Mouse (Mus musculus) midbrain, embryonic 12.5 days (tissue): Measurements from ENCODE around the gene Smg1. TPM values are rescaled to one million over a fixed set of nuclear protein-coding genes. Genes with fewer than 3 reads are reported as not detected.
"Not testable (repeated sequence)": the region's sequence is repeated elsewhere in the genome, so short reads cannot be mapped to it uniquely, and the experiment has no call there.

Source experiments
- ATAC-seq: fragments of 200-750 bp; cut with Nextera tagmentation; 2 replicates; pipeline ENCODE4 v1.8.0; 2017; ENCODE audit warnings: low read depth, moderate TSS enrichment, moderate library complexity; ENCODE audit not compliant: low FRiP score
- H3K27ac ChIP-seq: fragments of 300-500 bp; sonication (generic); replicated peaks from 2 replicates; pipeline ENCODE4 v1.5.1; 2016; ENCODE audit warnings: mild to moderate bottlenecking
- H3K27me3 ChIP-seq: fragments of 300-500 bp; sonication (generic); 2 replicates; pipeline ENCODE4 v1.6.1; 2016; ENCODE audit warnings: mild to moderate bottlenecking
- H3K36me3 ChIP-seq: fragments of 300-500 bp; sonication (generic); 2 replicates; pipeline ENCODE4 v1.6.1; 2016
- H3K4me1 ChIP-seq: fragments of 300-500 bp; sonication (generic); 2 replicates; pipeline ENCODE4 v1.6.1; 2016
- H3K4me2 ChIP-seq: fragments of 300-500 bp; sonication (generic); replicated peaks from 2 replicates; pipeline ENCODE4 v1.6.1; 2016; ENCODE audit warnings: mild to moderate bottlenecking, moderate library complexity
- H3K4me3 ChIP-seq: fragments of 300-500 bp; sonication (generic); 2 replicates; pipeline ENCODE4 v1.5.1; 2016; ENCODE audit warnings: mild to moderate bottlenecking
- H3K9ac ChIP-seq: fragments of 300-500 bp; sonication (generic); replicated peaks from 2 replicates; pipeline ENCODE4 v1.6.1; 2016; ENCODE audit warnings: mild to moderate bottlenecking, moderate library complexity
- H3K9me3 ChIP-seq: fragments of 300-500 bp; sonication (generic); 2 replicates; pipeline ENCODE4 v1.6.1; 2016; ENCODE audit warnings: mild to moderate bottlenecking
- WGBS: fragments of 180-500 bp; shearing (Covaris S2); methylation state at CpG from one replicate; pipeline ENCODE4 v1.1.7; 2016; 5-methylcytosine and 5-hydroxymethylcytosine counted together
- polyA plus RNA-seq: library from polyadenylated mRNA; unstranded; fragments of >200 nt; fragmentation: Nextera tagmentation; extraction: Ambion mirVana; gene quantifications from 2 replicates; pipeline ENCODE4 v1.2.1, GENCODE M21; 2016

Gene Smg1
- polyA plus RNA-seq, 1 experiment from 2014 or later = 25.1 TPM

DNA sequence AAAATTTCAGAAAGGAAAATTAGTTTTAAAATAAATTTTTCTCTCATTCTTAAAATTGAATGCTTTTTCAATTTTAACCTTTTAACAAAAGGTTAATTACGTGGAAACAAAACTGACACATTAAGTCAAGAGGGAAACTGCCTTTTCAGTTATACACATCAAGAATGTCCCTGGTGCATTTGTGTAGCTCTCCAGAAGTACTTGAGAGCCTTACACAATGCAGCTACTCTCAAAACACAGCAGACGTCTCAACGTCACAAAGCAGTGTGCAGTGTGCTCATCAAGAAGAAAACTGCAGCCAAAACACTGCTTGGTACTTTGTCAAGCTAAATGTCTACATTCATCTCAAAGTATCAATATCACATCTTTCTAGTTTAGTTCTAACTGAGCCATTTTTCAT lies 63.7 kb downstream of the Smg1 start:
- H3K4me3 ChIP-seq = no peak overlapping the region
- WGBS = 73% methylated on average over 3 of the region's 3 CpGs
- no peak overlapping the region for H3K27ac ChIP-seq
- no peaks in the 10 kb centered on the region for H3K27me3 ChIP-seq
- no peaks in the 10 kb centered on the region for H3K4me1 ChIP-seq
- no peak overlapping the region for H3K9ac ChIP-seq
- ATAC-seq = no peak
- H3K4me2 ChIP-seq = no peak overlapping the region
- no peaks in the 10 kb centered on the region for H3K9me3 ChIP-seq
- peaks cover 57% of the 10 kb centered on the region for H3K36me3 ChIP-seq

DNA sequence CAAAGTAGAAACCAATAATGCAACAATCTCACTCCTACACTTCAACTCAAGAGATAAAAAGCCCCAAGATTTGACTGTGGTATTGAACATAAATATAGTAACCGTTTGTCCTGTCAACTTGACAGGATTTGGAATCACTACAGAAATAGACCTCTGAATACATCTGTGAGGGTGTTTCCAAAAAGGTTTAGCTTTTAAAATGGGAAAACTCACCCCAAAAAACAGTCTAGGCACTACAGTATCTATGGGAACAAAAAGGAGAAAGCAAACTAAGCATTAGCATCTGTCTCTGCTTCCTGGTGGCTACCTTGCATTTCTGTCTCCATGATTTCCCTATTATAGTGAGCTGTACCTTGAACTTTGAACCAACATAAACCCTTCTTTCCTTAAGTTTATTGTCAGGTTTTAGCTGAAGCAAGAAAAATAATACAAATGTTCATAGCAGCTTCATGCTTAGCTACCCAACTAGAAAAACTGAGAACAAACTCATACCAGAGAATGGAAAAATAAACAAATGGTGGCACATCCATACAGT lies 67.6 kb downstream of the Smg1 start:
- Histone ChIP-seq H3K4me2 (no peak overlapping the region), H3K27me3 (no peaks in the 10 kb centered on the region), H3K27ac (no peak overlapping the region), H3K4me3 (no peak overlapping the region), H3K4me1 (no peaks in the 10 kb centered on the region), H3K9me3 (no peaks in the 10 kb centered on the region), H3K9ac (no peak overlapping the region), H3K36me3 (peaks cover 61% of the 10 kb centered on the region)
- WGBS = 94% methylated on average over 1 of the region's 1 CpGs
- no peak for ATAC-seq

DNA sequence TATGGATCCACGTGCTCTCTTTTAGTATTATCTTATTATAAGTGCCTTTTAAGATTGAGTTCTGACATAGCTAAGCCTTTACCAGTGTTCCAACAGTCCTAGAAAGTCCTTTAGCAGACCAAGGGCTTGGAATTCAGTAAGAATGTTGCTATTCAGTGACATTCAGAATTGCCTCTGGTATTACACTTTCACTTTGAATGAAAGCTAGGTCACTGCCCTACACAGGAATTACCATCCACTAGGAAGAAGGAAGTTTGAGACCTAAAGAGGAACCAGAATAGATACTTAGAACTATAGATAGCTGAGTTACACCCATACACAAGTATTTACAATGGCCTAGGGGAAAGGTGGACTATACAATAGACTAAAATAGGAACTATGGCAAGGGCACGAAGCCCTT lies 73.3 kb downstream of the Smg1 start:
- not testable (repeated sequence) for H3K4me3 ChIP-seq, H3K9ac ChIP-seq, ATAC-seq, H3K9me3 ChIP-seq, H3K4me1 ChIP-seq, H3K27me3 ChIP-seq, H3K4me2 ChIP-seq, H3K27ac ChIP-seq
- H3K36me3 ChIP-seq = peaks cover 78% of the 10 kb centered on the region
- 81% methylated on average over 2 of the region's 2 CpGs for WGBS

DNA sequence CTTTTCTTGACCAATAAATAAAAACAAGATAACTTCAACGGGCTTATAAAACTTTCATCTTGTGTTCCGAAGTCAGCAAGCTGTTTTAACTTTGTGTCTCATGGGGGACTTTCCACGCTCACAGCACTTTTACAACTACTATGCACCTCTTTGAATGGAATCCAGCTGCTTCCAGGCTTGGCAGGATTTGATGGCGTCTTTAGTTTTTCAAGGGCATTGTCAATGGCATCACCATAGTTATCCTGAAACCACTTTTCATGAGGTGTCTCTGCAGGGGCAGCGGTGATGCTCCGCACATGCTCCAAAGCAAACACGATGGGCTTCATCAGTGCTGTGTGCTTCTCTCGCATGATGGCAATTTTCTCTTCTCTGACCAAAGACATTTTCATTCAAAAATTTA lies 80.5 kb downstream of the Smg1 start:
- H3K36me3 ChIP-seq = peaks cover 46% of the 10 kb centered on the region
- no peaks in the 10 kb centered on the region for H3K9me3 ChIP-seq
- no peak overlapping the region for H3K9ac ChIP-seq
- H3K4me1 ChIP-seq = no peaks in the 10 kb centered on the region
- no peak for ATAC-seq
- H3K4me3 ChIP-seq = no peak overlapping the region
- H3K27ac ChIP-seq = no peak overlapping the region
- H3K4me2 ChIP-seq = no peak overlapping the region
- WGBS = 95% methylated on average over 8 of the region's 8 CpGs
- no peaks in the 10 kb centered on the region for H3K27me3 ChIP-seq

DNA sequence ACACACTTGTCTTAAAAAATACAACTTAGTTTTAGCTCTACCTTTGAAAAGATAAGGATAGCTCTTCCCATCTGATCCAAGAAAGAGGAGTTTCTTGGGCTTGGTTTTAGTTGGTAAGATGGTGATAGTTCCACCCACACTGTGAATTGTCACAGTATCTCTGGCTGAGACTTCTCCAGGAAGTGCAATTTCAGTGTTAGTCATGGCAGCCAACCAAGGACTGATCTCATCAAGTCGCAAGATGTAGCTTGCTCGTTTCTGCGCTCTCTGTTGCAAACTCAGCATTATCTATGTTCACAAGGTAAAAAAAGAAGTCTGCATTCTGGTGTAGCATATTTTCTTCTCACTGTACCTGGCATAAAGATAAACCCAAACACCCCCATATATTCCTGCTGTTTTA lies 83.3 kb downstream of the Smg1 start:
- Histone ChIP-seq H3K4me2 (no peak overlapping the region), H3K4me3 (no peak overlapping the region), H3K9me3 (no peaks in the 10 kb centered on the region), H3K4me1 (no peaks in the 10 kb centered on the region), H3K36me3 (peaks cover 48% of the 10 kb centered on the region), H3K27ac (no peak overlapping the region), H3K27me3 (no peaks in the 10 kb centered on the region), H3K9ac (no peak overlapping the region)
- 97% methylated on average over 3 of the region's 3 CpGs for WGBS
- no peak for ATAC-seq

DNA sequence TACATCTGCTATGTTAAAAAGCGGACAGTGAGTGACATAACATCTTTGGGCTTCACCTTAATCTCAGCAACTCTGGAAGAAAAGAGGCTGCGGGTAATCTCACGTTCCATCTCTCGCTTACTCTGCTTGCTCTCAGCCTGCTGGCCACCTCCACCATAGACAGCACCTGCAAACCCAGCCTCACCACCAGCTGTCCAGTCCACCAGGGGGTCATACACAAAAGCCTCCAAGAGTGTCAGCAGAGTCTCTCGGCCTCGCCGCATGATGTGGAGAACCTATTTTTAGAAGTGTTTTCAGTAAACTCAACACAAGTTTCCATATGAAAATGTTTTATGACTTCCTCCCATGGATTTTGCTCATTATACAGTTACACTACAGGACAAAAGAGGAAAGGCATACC lies 87.0 kb downstream of the Smg1 start:
- Histone ChIP-seq H3K27ac (no peak overlapping the region), H3K4me2 (no peak overlapping the region), H3K9me3 (no peaks in the 10 kb centered on the region), H3K36me3 (peaks cover 74% of the 10 kb centered on the region), H3K9ac (no peak overlapping the region), H3K27me3 (no peaks in the 10 kb centered on the region), H3K4me1 (no peaks in the 10 kb centered on the region), H3K4me3 (no peak overlapping the region)
- ATAC-seq = no peak
- WGBS = 96% methylated on average over 7 of the region's 7 CpGs

DNA sequence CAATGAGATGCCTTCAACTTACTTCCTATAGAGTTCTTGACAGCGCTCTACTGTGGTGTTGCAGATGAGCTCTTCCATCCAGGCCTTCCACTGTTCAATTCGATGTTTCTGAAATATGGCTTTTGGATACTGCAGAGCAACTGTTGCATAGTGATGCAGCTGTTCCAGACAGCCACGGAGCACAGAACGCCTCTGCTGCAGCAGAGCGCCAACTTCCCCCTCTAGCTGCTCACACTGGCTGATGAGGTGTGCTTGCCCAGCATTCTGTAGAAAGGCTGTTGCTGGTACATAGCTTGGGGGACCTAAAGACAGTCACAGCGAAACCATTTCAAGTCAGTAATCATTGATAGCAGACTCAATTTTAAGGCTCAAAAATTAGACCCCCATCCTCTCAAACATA lies 89.3 kb downstream of the Smg1 start:
- Histone ChIP-seq H3K36me3 (peaks cover 73% of the 10 kb centered on the region), H3K4me3 (no peak overlapping the region), H3K4me2 (no peak overlapping the region), H3K27ac (no peak overlapping the region), H3K4me1 (no peaks in the 10 kb centered on the region), H3K27me3 (no peaks in the 10 kb centered on the region), H3K9me3 (no peaks in the 10 kb centered on the region), H3K9ac (no peak overlapping the region)
- no peak for ATAC-seq
- WGBS = 95% methylated on average over 6 of the region's 6 CpGs

DNA sequence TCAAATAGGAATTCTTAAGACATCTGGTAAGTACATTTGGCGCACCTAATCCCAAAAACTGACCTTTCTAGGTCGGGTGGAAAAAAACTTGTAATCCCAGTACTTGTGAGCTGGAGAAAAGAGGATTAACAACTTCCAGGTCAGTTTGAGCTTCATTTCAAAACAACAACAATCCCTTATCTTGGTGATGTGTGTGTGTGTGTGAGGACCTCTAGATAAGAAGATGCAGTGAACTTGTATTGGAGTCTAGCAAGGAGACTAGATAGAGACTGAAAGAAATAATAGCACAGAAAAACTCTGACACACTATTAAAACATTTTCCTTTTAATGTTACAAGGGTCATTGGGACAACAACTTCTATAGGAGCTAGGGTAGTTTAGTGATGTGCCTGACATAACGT lies 99.9 kb downstream of the Smg1 start:
- 75% methylated on average over 3 of the region's 3 CpGs for WGBS
- no peak overlapping the region for H3K27ac ChIP-seq
- no peak overlapping the region for H3K4me3 ChIP-seq
- no peak overlapping the region for H3K9ac ChIP-seq
- H3K27me3 ChIP-seq = no peaks in the 10 kb centered on the region
- H3K4me2 ChIP-seq = no peak overlapping the region
- no peaks in the 10 kb centered on the region for H3K9me3 ChIP-seq
- ATAC-seq = no peak
- H3K4me1 ChIP-seq = no peaks in the 10 kb centered on the region
- peaks cover 67% of the 10 kb centered on the region for H3K36me3 ChIP-seq

DNA sequence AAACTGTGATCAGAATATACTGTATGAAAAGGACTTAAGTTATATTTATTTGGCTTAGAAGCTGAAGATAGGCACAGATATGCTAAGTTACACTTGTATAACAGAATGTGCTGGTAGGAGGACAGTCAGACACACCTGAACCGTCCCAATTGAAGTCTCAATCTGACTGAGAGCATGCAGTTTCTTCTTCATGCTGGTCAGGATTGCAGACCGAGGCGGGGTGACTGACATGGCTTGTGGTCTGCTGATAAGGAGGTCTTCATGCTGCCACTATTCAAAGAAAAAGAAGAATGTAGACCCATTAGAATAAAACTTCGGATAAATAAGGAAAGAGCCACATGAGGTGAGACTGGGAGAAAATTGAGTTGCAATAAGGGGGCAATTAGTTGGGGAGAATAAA lies 100.3 kb downstream of the Smg1 start:
- no peaks in the 10 kb centered on the region for H3K9me3 ChIP-seq
- no peaks in the 10 kb centered on the region for H3K4me1 ChIP-seq
- H3K9ac ChIP-seq = no peak overlapping the region
- WGBS = 93% methylated on average over 4 of the region's 4 CpGs
- no peak for ATAC-seq
- peaks cover 62% of the 10 kb centered on the region for H3K36me3 ChIP-seq
- H3K27me3 ChIP-seq = no peaks in the 10 kb centered on the region
- no peak overlapping the region for H3K4me2 ChIP-seq
- H3K27ac ChIP-seq = no peak overlapping the region
- H3K4me3 ChIP-seq = no peak overlapping the region

DNA sequence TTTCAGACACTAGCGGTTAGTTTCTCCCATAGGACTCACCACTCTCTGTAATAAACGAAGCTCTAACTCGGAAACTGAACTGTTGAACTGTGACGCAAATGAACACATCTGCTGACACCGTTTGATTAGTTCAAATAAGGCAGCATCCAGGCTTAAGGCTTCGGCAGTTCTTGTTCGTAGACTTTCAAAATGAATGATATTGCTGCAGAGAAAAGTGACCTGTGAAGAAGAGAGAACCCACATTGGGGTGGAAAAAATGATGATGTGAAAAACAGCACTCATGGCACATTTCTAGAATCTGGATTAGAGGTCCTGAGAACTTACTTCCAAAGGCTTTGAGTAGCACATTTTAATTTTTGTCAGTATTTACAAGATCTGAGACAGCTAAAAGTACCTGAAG lies 102.2 kb downstream of the Smg1 start:
- WGBS = 92% methylated on average over 7 of the region's 7 CpGs
- Histone ChIP-seq H3K4me1 (no peaks in the 10 kb centered on the region), H3K36me3 (peaks cover 72% of the 10 kb centered on the region)

DNA sequence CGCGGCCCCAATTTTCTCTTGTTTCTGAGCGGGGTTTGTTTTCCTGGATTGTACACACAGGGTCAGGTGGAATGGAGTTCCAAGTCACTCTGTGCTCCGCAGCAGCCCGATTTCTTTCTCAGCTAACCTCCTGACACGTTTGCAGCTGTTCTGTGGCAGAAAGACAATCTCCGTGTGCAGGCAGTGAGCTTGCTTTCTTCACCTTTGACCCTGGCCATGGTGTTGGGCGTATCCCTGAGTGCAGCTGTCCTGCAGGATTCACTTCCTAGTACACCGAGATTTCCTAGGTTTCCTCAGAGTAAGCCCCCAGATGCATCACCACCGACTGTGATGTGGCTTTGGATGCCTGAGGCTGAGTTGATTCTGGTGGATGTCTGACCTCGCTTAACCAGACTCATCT lies 108.3 kb downstream of the Smg1 start:
- Histone ChIP-seq H3K4me2 (no peak overlapping the region), H3K36me3 (peaks cover 47% of the 10 kb centered on the region), H3K27ac (no peak overlapping the region), H3K27me3 (no peaks in the 10 kb centered on the region), H3K9me3 (no peaks in the 10 kb centered on the region), H3K4me1 (peaks cover 2% of the 10 kb centered on the region; the same call in 1 of the 2 replicates), H3K9ac (no peak overlapping the region), H3K4me3 (no peak overlapping the region)
- 79% methylated on average over 11 of the region's 11 CpGs for WGBS
- ATAC-seq = no peak

More for the DNA sequence above, 102.2 kb downstream of the Smg1 start:
- Histone ChIP-seq H3K9me3 (no peaks in the 10 kb centered on the region), H3K4me2 (no peak overlapping the region), H3K4me3 (no peak overlapping the region), H3K9ac (no peak overlapping the region), H3K27ac (no peak overlapping the region), H3K27me3 (no peaks in the 10 kb centered on the region)
- no peak for ATAC-seq

DNA sequence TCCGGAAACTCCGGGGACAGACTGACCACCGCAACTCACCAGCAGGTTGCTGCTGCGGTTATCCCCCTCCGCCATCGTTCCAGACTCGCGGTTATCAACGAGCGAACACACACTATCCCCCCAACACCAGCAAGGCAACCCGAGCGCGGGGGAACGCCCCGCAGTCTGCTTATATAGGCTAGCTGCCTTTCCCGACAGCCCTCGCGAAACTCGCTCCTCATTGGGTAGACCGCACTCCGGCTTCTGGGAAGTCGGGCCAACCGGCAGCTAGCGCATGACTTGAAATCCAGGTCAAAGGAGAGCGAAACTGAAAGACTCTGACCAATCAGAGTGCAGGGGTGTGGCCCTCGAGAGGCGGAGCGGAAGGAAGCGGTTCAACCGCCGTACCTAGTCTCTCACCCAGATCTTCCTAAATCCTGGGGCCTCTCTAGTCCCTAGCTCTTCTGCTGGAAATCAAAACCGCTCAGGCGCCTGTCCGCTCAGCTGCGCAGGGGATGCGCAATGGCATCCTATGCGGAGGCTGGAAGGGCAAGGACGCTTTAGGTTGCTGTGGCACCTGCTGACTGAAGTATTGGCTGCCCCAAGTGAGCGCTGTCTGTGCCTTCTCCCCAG lies 113.9 kb downstream of the Smg1 start, which contains the start of gene Arl6ip1:
Gene Arl6ip1 (minus strand): TSS at position 233 of the 612 bp plus-strand sequence.
- Histone ChIP-seq H3K9ac (peak within 1 kb of the TSS; percentile 82), H3K4me3 (peak within 1 kb of the TSS; percentile 86), H3K4me1 (peaks cover 27% of the 10 kb centered on the region), H3K4me2 (peak within 1 kb of the TSS; percentile 76), H3K36me3 (peaks cover 14% of the 10 kb centered on the region), H3K9me3 (no peaks in the 10 kb centered on the region), H3K27me3 (no peaks in the 10 kb centered on the region), H3K27ac (peak within 1 kb of the TSS; percentile 90)
- WGBS = 2% methylated on average over 39 of the region's 39 CpGs
- peak; percentile 98 for ATAC-seq

DNA sequence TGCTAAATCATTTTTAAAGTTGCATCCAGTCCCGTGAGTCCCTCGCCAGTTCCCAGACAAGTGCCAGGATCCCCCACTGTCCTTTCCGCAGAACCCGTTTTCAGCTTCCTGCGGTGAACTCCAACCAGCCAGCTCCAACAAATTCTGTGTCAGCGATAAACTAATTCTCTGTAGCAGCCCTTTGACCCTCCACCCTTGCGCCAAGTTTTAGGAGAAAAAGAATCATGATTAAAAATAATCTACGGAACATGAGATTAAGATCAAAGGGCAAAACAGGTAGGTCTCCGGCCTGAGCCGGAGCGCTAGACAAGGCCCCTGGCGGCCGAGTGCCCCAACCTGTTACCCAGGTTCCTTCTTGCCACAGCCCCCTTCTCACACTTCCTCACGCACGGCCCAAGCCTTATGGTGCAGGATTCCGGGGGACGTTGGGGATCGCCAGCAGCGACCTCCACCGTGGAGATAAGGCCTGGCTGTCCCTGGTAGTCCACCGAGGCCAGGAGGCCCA lies 114.5 kb downstream of the Smg1 start:
- H3K27ac ChIP-seq = peak overlapping the region; percentile 90
- peak overlapping the region; percentile 76 for H3K4me2 ChIP-seq
- no peaks in the 10 kb centered on the region for H3K27me3 ChIP-seq
- H3K4me1 ChIP-seq = peaks cover 27% of the 10 kb centered on the region
- peak; percentile 71 for ATAC-seq
- WGBS = 0% methylated on average over 21 of the region's 21 CpGs
- H3K9me3 ChIP-seq = no peaks in the 10 kb centered on the region
- peak overlapping the region; percentile 86 for H3K4me3 ChIP-seq
- H3K36me3 ChIP-seq = peaks cover 19% of the 10 kb centered on the region
- peak overlapping the region; percentile 82 for H3K9ac ChIP-seq
